30 mouse cellular contexts compared by ENCODE assay signal in genomic region chr4:69785481-69786050, GRCm38 (mm10).
A peak's percentile ranks its signal among the peaks of the same experiment; 100 is the strongest.
DNase-seq lines count a peak whose midpoint lies in the region; ATAC-seq lines count a peak whose summit lies in the region.
"Had no signal": no experiment of that assay in that cellular context is flagged by ENCODE, and none has a peak within 500 bp of the region (broad histone marks: within the 10 kb centered on the region; RNA-seq: fewer than 3 reads in every experiment).

No protein-coding gene starts in this region.

- no peak overlapping the region for H3K4me3 ChIP-seq in forebrain, embryonic 16.5 days (replicated peaks; ENCODE audit: low read length)
- H3K4me3 ChIP-seq in forebrain, embryonic 13.5 days, result no peak overlapping the region
- no peak overlapping the region for H3K4me3 ChIP-seq in midbrain, embryonic 14.5 days (replicated peaks; ENCODE audit: low read depth, low read length)
- no peak overlapping the region for H3K4me3 ChIP-seq in midbrain, embryonic 13.5 days (replicated peaks)
- H3K4me3 ChIP-seq: embryonic facial prominence, embryonic 13.5 days; forebrain, embryonic 10.5 days; hindbrain, embryonic 12.5 days; limb, embryonic 10.5 days; limb, embryonic 15.5 days; liver, embryonic 13.5 days; midbrain, embryonic 15.5 days; myocyte; neural tube, embryonic 12.5 days had no signal

- H3K27ac ChIP-seq in forebrain, embryonic 16.5 days (ENCODE audit: low read length), result no peak overlapping the region
- H3K27ac ChIP-seq in forebrain, embryonic 13.5 days, result no peak overlapping the region
- no peak overlapping the region for H3K27ac ChIP-seq in midbrain, embryonic 14.5 days (replicated peaks; ENCODE audit: low read depth, low read length)
- no peak overlapping the region for H3K27ac ChIP-seq in midbrain, embryonic 13.5 days
- H3K27ac ChIP-seq: embryonic facial prominence, embryonic 13.5 days; forebrain, embryonic 10.5 days; hindbrain, embryonic 12.5 days; limb, embryonic 10.5 days; limb, embryonic 15.5 days; liver, embryonic 13.5 days; macrophage; midbrain, embryonic 15.5 days; neural tube, embryonic 12.5 days; stomach, postnatal 0 days had no signal

- H3K9me3 ChIP-seq in forebrain, embryonic 16.5 days (ENCODE audit: control insufficient read depth, low read length), result no peaks in the 10 kb centered on the region
- no peaks in the 10 kb centered on the region for H3K9me3 ChIP-seq in forebrain, embryonic 13.5 days (replicated peaks)
- H3K9me3 ChIP-seq in midbrain, embryonic 14.5 days (ENCODE audit: control insufficient read depth, low read length), result no peaks in the 10 kb centered on the region
- H3K9me3 ChIP-seq in midbrain, embryonic 13.5 days, result no peaks in the 10 kb centered on the region
- H3K9me3 ChIP-seq: embryonic facial prominence, embryonic 13.5 days; forebrain, embryonic 10.5 days; hindbrain, embryonic 12.5 days; limb, embryonic 10.5 days; limb, embryonic 15.5 days; liver, embryonic 13.5 days; midbrain, embryonic 15.5 days; neural tube, embryonic 12.5 days had no signal

- H3K9ac ChIP-seq in forebrain, embryonic 16.5 days (replicated peaks; ENCODE audit: low read depth, low read length), result no peak overlapping the region
- H3K9ac ChIP-seq in forebrain, embryonic 13.5 days, result no peak overlapping the region
- no peak overlapping the region for H3K9ac ChIP-seq in midbrain, embryonic 14.5 days (replicated peaks; ENCODE audit: low read length)
- H3K9ac ChIP-seq in midbrain, embryonic 13.5 days (replicated peaks), result no peak overlapping the region
- H3K9ac ChIP-seq: embryonic facial prominence, embryonic 13.5 days; hindbrain, embryonic 12.5 days; limb, embryonic 15.5 days; liver, embryonic 13.5 days; midbrain, embryonic 15.5 days; neural tube, embryonic 12.5 days had no signal

- no peaks in the 10 kb centered on the region for H3K36me3 ChIP-seq in forebrain, embryonic 16.5 days (ENCODE audit: control insufficient read depth, insufficient read depth)
- no peaks in the 10 kb centered on the region for H3K36me3 ChIP-seq in forebrain, embryonic 13.5 days (ENCODE audit: poor library complexity, severe bottlenecking)
- no peaks in the 10 kb centered on the region for H3K36me3 ChIP-seq in midbrain, embryonic 14.5 days (ENCODE audit: control insufficient read depth, insufficient read depth, low read length)
- H3K36me3 ChIP-seq in midbrain, embryonic 13.5 days, result no peaks in the 10 kb centered on the region
- H3K36me3 ChIP-seq: embryonic facial prominence, embryonic 13.5 days; forebrain, embryonic 10.5 days; hindbrain, embryonic 12.5 days; limb, embryonic 10.5 days; limb, embryonic 15.5 days; liver, embryonic 13.5 days; midbrain, embryonic 15.5 days; neural tube, embryonic 12.5 days had no signal

- ATAC-seq in forebrain, embryonic 16.5 days, result peak; percentile 31; the same call in 1 of the 2 replicates
- ATAC-seq in forebrain, embryonic 13.5 days, result no peak
- ATAC-seq in midbrain, embryonic 14.5 days (ENCODE audit: low FRiP score, low TSS enrichment), result no peak
- ATAC-seq in midbrain, embryonic 13.5 days, result no peak
- ATAC-seq: lung, postnatal 0 days; midbrain, embryonic 15.5 days; Patski had no signal

- H3K27me3 ChIP-seq in forebrain, embryonic 16.5 days (replicated peaks; ENCODE audit: control insufficient read depth, insufficient read depth, low read length), result no peaks in the 10 kb centered on the region
- H3K27me3 ChIP-seq in forebrain, embryonic 13.5 days, result no peaks in the 10 kb centered on the region
- no peaks in the 10 kb centered on the region for H3K27me3 ChIP-seq in midbrain, embryonic 14.5 days (ENCODE audit: control insufficient read depth, insufficient read depth, low read length)
- H3K27me3 ChIP-seq in midbrain, embryonic 13.5 days, result no peaks in the 10 kb centered on the region
- H3K27me3 ChIP-seq: embryonic facial prominence, embryonic 13.5 days; hindbrain, embryonic 12.5 days; limb, embryonic 15.5 days; liver, embryonic 13.5 days; midbrain, embryonic 15.5 days; neural tube, embryonic 12.5 days; Patski had no signal

- no peaks in the 10 kb centered on the region for H3K4me1 ChIP-seq in forebrain, embryonic 16.5 days (replicated peaks; ENCODE audit: control insufficient read depth, insufficient read depth, low read length)
- no peaks in the 10 kb centered on the region for H3K4me1 ChIP-seq in forebrain, embryonic 13.5 days
- no peaks in the 10 kb centered on the region for H3K4me1 ChIP-seq in midbrain, embryonic 14.5 days (ENCODE audit: control insufficient read depth, insufficient read depth, low read length)
- 0 out of 2 replicates have a peak, but pooled peaks cover 5% of the 10 kb centered on the region for H3K4me1 ChIP-seq in midbrain, embryonic 13.5 days (replicated peaks)
- H3K4me1 ChIP-seq: embryonic facial prominence, embryonic 13.5 days; forebrain, embryonic 10.5 days; hindbrain, embryonic 12.5 days; limb, embryonic 10.5 days; limb, embryonic 15.5 days; liver, embryonic 13.5 days; midbrain, embryonic 15.5 days; neural tube, embryonic 12.5 days had no signal

- DNase-seq in kidney, adult 9 months, result peak; percentile 53
- no peak for DNase-seq in kidney, postnatal 25 days
- DNase-seq in midbrain, embryonic 14.5 days, result peak; percentile 6
- DNase-seq in lung, postnatal 25 days (ENCODE audit: low spot score), result no peak
- DNase-seq: adrenal gland, postnatal 10 days; cerebellum, adult 11-12 months; cerebellum, adult 9-11 months; gastrocnemius, postnatal 14 days; heart, postnatal 14 days; kidney, postnatal 10 days; liver, embryonic 13.5 days; lung, adult 18-20 months; right cerebral cortex, postnatal 4 days; thymus, adult 18-20 months; thymus, postnatal 25 days had no signal

- 81% methylated on average over 7 of the region's 7 CpGs for WGBS in forebrain, embryonic 16.5 days
- 91% methylated on average over 7 of the region's 7 CpGs for WGBS in forebrain, embryonic 13.5 days
- WGBS in midbrain, embryonic 14.5 days, result 78% methylated on average over 7 of the region's 7 CpGs
- 86% methylated on average over 7 of the region's 7 CpGs for WGBS in midbrain, embryonic 13.5 days

- no peak overlapping the region for H3K4me2 ChIP-seq in forebrain, embryonic 16.5 days (ENCODE audit: low read length)
- H3K4me2 ChIP-seq in forebrain, embryonic 13.5 days, result no peak overlapping the region
- no peak overlapping the region for H3K4me2 ChIP-seq in midbrain, embryonic 14.5 days (ENCODE audit: low read length)
- H3K4me2 ChIP-seq in midbrain, embryonic 13.5 days (replicated peaks), result no peak overlapping the region
- H3K4me2 ChIP-seq: embryonic facial prominence, embryonic 13.5 days; hindbrain, embryonic 12.5 days; limb, embryonic 15.5 days; liver, embryonic 13.5 days; midbrain, embryonic 15.5 days; neural tube, embryonic 12.5 days had no signal

Comparison
In these comparisons a context has a peak if more than half of its experiments do, and no peak if none do; other contexts are left out.
1. DNase-seq: peak in kidney, adult 9 months (single experiment) and midbrain, embryonic 14.5 days (single experiment); none in kidney, postnatal 25 days (0 of 2) and lung, postnatal 25 days (single experiment).